Mouse (Mus musculus) hindbrain, embryonic 14.5 days (tissue): Measurements from ENCODE around the gene Uvrag. TPM values are rescaled to one million over a fixed set of nuclear protein-coding genes. Genes with fewer than 3 reads are reported as not detected.
A peak's percentile ranks its signal among the peaks of the same experiment; 100 is the strongest.

ENCODE experiments used
- ATAC-seq: fragments of 200-750 bp; cut with Nextera tagmentation; 2 replicates; pipeline ENCODE4 v1.8.0; 2017; ENCODE audit warnings: moderate number of reproducible peaks, mild to moderate bottlenecking, moderate TSS enrichment, moderate library complexity; ENCODE audit not compliant: low FRiP score
- DNase-seq: peaks from one replicate; pipeline ENCODE4 v3.0.0-alpha.2; 2015; ENCODE audit warnings: low spot score
- H3K27ac ChIP-seq: fragments of 300-500 bp; sonication (generic); 2 replicates; pipeline ENCODE4 v1.5.1; 2014; ENCODE audit warnings: mild to moderate bottlenecking, moderate library complexity
- H3K27me3 ChIP-seq: fragments of 300-500 bp; sonication (generic); 2 replicates; pipeline ENCODE4 v1.6.1; 2014; ENCODE audit warnings: mild to moderate bottlenecking, low read length, mixed read lengths; ENCODE audit not compliant: control insufficient read depth, insufficient read depth
- H3K36me3 ChIP-seq: fragments of 300-500 bp; sonication (generic); replicated peaks from 2 replicates; pipeline ENCODE4 v1.6.1; 2014; ENCODE audit not compliant: control insufficient read depth, insufficient read depth
- H3K4me1 ChIP-seq: fragments of 300-500 bp; sonication (generic); replicated peaks from 2 replicates; pipeline ENCODE4 v1.6.1; 2014; ENCODE audit warnings: antibody characterized with exemption, low read length, mixed read lengths; ENCODE audit not compliant: control insufficient read depth, insufficient read depth
- H3K4me2 ChIP-seq: fragments of 300-500 bp; sonication (generic); replicated peaks from 2 replicates; pipeline ENCODE4 v1.6.1; 2014; ENCODE audit warnings: mild to moderate bottlenecking, moderate library complexity
- H3K4me3 ChIP-seq: fragments of 300-500 bp; sonication (generic); replicated peaks from 2 replicates; pipeline ENCODE4 v1.5.1; 2014; ENCODE audit warnings: mild to moderate bottlenecking, low read length
- H3K9ac ChIP-seq: fragments of 300-500 bp; sonication (generic); 2 replicates; pipeline ENCODE4 v1.6.1; 2014
- H3K9me3 ChIP-seq: fragments of 300-500 bp; sonication (generic); 2 replicates; pipeline ENCODE4 v1.6.1; 2016; ENCODE audit warnings: low read length; ENCODE audit not compliant: control insufficient read depth
- WGBS: fragments of 180-500 bp; shearing (Covaris S2); extraction: QIAGEN DNeasy Blood & Tissue Kit; methylation state at CpG from one replicate; pipeline ENCODE4 v1.1.7; 2014; 5-methylcytosine and 5-hydroxymethylcytosine counted together
- polyA plus RNA-seq: library from polyadenylated mRNA; unstranded; fragments of >200 nt; fragmentation: Nextera tagmentation; extraction: Ambion mirVana; gene quantifications from 2 replicates; pipeline ENCODE4 v1.2.1, GENCODE M21; 2014

Uvrag gene
- polyA plus RNA-seq, 1 experiment from 2014 or later, result 18.0 TPM

DNA sequence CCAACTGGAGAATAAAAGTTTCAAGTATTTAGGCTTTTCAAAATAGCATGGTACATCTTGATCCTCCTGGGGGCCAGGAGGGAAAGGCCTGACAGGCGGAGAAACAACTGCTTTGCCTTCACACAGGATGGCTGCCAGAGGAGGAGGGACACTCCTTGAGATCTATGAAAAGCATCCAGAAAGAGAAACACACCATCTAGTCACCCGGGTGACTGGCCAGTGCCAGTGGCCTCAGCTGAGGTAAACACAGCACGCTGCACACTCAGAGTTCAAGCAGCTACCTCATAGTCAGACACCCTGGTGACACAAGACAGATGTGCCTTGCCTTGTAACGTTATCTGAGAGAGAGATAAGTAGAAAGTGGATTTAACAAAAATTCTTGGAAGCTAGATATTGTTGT is 120.6 kb downstream of the Uvrag start:
- DNase-seq, result no peak
- no peak for ATAC-seq
- no peak overlapping the region for H3K9ac ChIP-seq
- H3K36me3 ChIP-seq, result no peaks in the 10 kb centered on the region
- no peaks in the 10 kb centered on the region for H3K9me3 ChIP-seq
- H3K27ac ChIP-seq, result no peak overlapping the region
- no peaks in the 10 kb centered on the region for H3K27me3 ChIP-seq
- no peak overlapping the region for H3K4me3 ChIP-seq
- no peak overlapping the region for H3K4me2 ChIP-seq
- 65% methylated on average over 4 of the region's 4 CpGs for WGBS
- H3K4me1 ChIP-seq, result peaks cover 7% of the 10 kb centered on the region; the same call in 1 of the 2 replicates

DNA sequence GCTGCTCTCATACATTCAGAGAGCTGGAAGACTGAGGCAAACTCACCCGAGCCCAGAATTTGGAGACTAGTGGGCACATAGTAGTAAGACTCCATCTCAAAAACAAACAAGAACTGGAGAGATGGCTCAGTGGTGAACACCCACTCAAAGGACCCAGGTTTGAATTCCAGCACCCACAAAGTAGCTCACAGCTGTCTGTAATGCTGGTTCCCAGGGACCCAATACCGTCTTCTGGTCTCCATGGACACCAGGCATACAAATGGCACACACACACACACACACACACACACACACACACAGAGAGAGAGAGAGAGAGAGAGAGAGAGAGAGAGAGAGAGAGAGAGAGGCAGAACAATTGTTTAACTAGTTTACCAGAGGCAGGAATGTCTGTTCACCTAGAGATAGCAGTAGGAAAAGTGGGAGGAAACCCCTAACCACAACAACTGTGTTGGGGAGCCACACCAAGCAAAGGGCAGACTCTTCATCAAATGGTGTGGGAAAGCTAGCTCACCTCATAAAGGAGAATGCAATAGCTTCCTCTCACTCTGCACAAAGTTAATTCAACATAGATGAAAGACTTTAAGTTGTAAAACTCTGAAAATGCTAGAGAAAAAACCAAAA is 123.6 kb downstream of the Uvrag start:
- ATAC-seq (no peak), DNase-seq (no peak)
- Histone ChIP-seq H3K4me1 (peaks cover 10% of the 10 kb centered on the region; the same call in 1 of the 2 replicates), H3K9me3 (no peaks in the 10 kb centered on the region), H3K36me3 (no peaks in the 10 kb centered on the region), H3K9ac (no peak overlapping the region), H3K27ac (no peak overlapping the region), H3K4me3 (no peak overlapping the region), H3K27me3 (no peaks in the 10 kb centered on the region), H3K4me2 (no peak overlapping the region)
- WGBS, result 55% methylated on average over 2 of the region's 2 CpGs

GRCm38 (mm10) chr7:99015914-99016313 is 125.0 kb downstream of the Uvrag start:
- Histone ChIP-seq H3K4me3 (no peak overlapping the region), H3K9me3 (no peaks in the 10 kb centered on the region), H3K27ac (peak overlapping the region; percentile 63; the same call in 1 of the 2 replicates), H3K4me1 (peaks cover 10% of the 10 kb centered on the region; the same call in 1 of the 2 replicates), H3K9ac (no peak overlapping the region), H3K36me3 (no peaks in the 10 kb centered on the region), H3K4me2 (peak overlapping the region; percentile 31; the same call in 1 of the 2 replicates), H3K27me3 (no peaks in the 10 kb centered on the region)
- ATAC-seq (no peak), DNase-seq (no peak)
- 82% methylated on average over 8 of the region's 8 CpGs for WGBS

DNA sequence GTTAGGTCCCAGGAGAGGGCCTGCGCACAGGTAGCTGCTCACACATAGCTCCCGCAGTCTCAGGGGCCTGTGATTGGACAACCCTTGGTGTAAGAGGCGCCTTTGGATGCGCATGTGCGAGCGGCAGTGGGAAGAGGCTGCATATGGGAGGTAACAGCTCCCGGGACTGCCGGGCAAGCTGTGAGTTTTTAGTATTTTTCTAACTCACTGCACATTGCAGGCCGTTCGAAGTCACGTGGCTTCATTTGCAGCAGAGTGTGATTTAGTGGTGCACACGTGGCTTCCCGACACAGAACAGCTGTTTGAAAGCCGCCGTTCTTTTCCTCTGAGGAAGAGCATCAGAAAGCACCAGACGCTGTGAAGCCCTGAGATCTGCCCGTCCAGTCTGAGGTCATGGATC is 125.5 kb downstream of the Uvrag start:
- Histone ChIP-seq H3K36me3 (no peaks in the 10 kb centered on the region), H3K27ac (peak overlapping the region; percentile 63), H3K4me2 (peak overlapping the region; percentile 31; the same call in 1 of the 2 replicates), H3K9ac (peak overlapping the region; percentile 17; the same call in 1 of the 2 replicates), H3K4me1 (peaks cover 10% of the 10 kb centered on the region; the same call in 1 of the 2 replicates), H3K4me3 (no peak overlapping the region), H3K9me3 (no peaks in the 10 kb centered on the region), H3K27me3 (no peaks in the 10 kb centered on the region)
- WGBS, result 65% methylated on average over 17 of the region's 17 CpGs
- DNase-seq (peak; percentile 46), ATAC-seq (peak; percentile 82)

DNA sequence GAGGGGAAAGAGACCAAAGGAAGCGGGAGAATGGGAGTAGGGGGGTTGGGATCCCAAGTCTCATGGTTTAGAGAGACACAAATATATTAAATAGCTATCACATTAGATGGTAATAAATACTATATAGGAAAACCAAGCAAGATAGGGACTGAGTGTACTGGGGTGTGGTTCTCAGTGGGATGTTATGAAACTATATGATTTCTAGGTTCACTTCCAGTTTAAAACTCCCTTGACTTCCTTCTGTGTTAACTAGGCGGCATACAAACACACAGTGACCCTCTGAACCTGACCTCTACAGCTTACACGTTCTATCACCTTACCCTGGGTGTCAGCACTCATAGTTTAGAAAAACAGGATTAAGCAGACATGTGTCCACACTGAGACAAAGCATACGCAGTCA is 126.3 kb downstream of the Uvrag start:
- 84% methylated on average over 4 of the region's 4 CpGs for WGBS
- H3K9ac ChIP-seq, result no peak overlapping the region
- ATAC-seq (no peak), DNase-seq (no peak)
- H3K36me3 ChIP-seq, result no peaks in the 10 kb centered on the region
- H3K27ac ChIP-seq, result peak overlapping the region; percentile 63; the same call in 1 of the 2 replicates
- H3K4me1 ChIP-seq, result 0 out of 2 replicates have a peak, but pooled peaks cover 5% of the 10 kb centered on the region
- H3K4me2 ChIP-seq, result no peak overlapping the region
- no peaks in the 10 kb centered on the region for H3K27me3 ChIP-seq
- H3K4me3 ChIP-seq, result no peak overlapping the region
- no peaks in the 10 kb centered on the region for H3K9me3 ChIP-seq

DNA sequence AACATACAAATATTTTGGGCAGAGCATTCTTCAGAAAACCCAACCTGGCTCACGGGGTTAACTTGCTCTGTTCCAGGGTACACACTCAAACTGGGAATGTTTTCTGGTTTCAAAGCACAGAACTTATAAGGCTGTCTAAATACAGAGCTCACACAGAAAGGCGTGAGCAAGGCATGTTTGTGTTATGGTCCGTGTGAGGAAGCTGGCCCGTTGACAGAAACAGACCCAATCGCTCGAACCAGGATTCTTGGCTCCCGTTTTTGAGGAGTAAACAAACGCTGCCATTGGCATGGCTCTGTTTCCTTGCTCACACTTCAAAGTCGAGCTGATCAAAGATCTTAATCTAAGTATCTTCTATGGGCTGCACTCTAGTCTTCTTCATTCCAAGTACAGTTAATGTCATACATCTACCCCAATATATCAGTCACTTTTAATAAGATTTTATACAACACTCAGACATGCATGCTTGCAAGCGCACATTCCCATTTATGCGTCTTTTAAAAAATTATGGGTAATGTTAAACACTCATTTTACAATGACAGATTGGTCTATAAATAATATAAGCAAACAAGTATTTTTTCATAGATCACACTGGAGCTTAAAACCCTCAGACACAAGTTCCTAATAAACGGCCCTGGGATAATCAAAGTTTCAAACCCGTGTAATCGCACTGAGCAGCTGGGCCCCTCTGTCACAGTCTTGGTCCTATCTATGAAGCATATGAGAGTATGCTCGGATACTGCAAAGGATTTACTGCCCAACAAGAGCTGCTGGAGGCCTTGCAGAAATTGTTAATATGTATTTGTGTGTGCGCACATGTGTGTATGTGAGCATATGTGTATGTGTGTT is 133.2 kb downstream of the Uvrag start:
- Histone ChIP-seq H3K9me3 (no peaks in the 10 kb centered on the region), H3K4me1 (no peaks in the 10 kb centered on the region), H3K4me2 (no peak overlapping the region), H3K27ac (no peak overlapping the region), H3K27me3 (no peaks in the 10 kb centered on the region), H3K36me3 (no peaks in the 10 kb centered on the region), H3K9ac (no peak overlapping the region), H3K4me3 (no peak overlapping the region)
- DNase-seq, result no peak
- WGBS, result 88% methylated on average over 16 of the region's 16 CpGs
- ATAC-seq, result no peak

DNA sequence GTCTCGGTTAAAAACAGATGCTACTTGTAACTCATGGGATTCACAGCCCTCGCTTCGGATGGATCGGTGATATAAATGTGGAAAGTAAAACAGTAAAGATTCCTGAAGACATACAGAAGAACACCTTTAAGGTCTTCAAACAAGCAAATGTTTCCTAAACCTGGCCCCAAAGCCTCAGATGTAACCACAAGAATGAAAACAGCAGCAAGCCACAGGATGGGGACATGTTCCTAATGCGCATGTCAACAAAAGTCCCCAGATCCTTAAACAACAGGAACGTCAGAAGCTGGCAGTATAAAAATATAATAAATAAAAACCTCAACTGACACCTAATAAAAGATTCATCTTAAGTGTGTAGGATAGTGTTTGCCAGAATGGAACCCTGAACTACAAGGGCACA is 137.7 kb downstream of the Uvrag start:
- Histone ChIP-seq H3K27ac (no peak overlapping the region), H3K4me1 (no peaks in the 10 kb centered on the region), H3K9me3 (no peaks in the 10 kb centered on the region), H3K4me3 (no peak overlapping the region), H3K4me2 (no peak overlapping the region), H3K36me3 (no peaks in the 10 kb centered on the region), H3K9ac (no peak overlapping the region), H3K27me3 (no peaks in the 10 kb centered on the region)
- WGBS, result 89% methylated on average over 6 of the region's 6 CpGs
- DNase-seq (no peak), ATAC-seq (no peak)

GRCm38 (mm10) chr7:98998722-98999121 is 142.2 kb downstream of the Uvrag start:
- ATAC-seq, result no peak
- Histone ChIP-seq H3K36me3 (no peaks in the 10 kb centered on the region), H3K4me1 (no peaks in the 10 kb centered on the region), H3K9ac (no peak overlapping the region), H3K27ac (no peak overlapping the region), H3K27me3 (no peaks in the 10 kb centered on the region), H3K4me2 (no peak overlapping the region), H3K4me3 (no peak overlapping the region), H3K9me3 (no peaks in the 10 kb centered on the region)
- no peak for DNase-seq

DNA sequence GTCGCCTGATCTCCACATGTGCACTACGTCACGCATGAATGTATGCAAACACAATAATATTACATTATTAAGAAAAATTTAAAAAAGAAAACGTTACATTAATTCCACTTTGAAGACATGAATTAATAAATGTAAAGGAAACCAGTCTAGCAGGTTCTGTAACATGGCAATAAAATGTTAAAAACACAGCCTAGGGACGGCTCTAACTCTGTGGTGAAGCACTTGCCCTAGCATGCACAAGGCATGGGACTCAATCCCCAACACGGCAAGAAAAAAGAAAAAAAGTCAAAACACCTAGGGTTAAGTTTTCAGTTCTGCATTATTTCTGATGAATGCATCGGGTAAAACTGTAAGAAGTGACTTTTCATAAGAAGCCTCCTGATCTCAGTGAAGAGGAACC is 143.2 kb downstream of the Uvrag start:
- ATAC-seq (no peak), DNase-seq (no peak)
- Histone ChIP-seq H3K9me3 (no peaks in the 10 kb centered on the region), H3K27me3 (no peaks in the 10 kb centered on the region), H3K4me2 (no peak overlapping the region), H3K27ac (no peak overlapping the region), H3K9ac (no peak overlapping the region), H3K36me3 (no peaks in the 10 kb centered on the region), H3K4me3 (no peak overlapping the region), H3K4me1 (no peaks in the 10 kb centered on the region; the same call in 1 of the 2 replicates)
- WGBS, result 91% methylated on average over 7 of the region's 7 CpGs
